Mouse (Mus musculus) ES-E14 (cell line): Measurements from ENCODE around the gene Rcbtb2.

Experiments
- CHD2 ChIP-seq: IDR thresholded peaks from 2 replicates; pipeline ENCODE4 v1.6.1; 2014; ENCODE audit warnings: mild to moderate bottlenecking, low read depth, low read length, inconsistent platforms
- HCFC1 ChIP-seq: IDR thresholded peaks from 2 replicates; pipeline ENCODE4 v1.6.1; 2012; ENCODE audit warnings: low read length, inconsistent platforms, borderline replicate concordance; ENCODE audit not compliant: insufficient read depth
- ZC3H11A ChIP-seq: IDR thresholded peaks from 2 replicates; pipeline ENCODE4 v1.6.1; 2012; ENCODE audit warnings: low read depth, mild to moderate bottlenecking, inconsistent platforms, low read length, borderline replicate concordance
- ZNF384 ChIP-seq: IDR thresholded peaks from 2 replicates; pipeline ENCODE4 v1.6.1; 2012; ENCODE audit warnings: low read depth, low read length, inconsistent platforms

GRCm38 (mm10) chr14:73217062-73217461, 94.2 kb downstream of the Rcbtb2 start:
- TF ChIP-seq ZNF384 (no peak), ZC3H11A (no peak), CHD2 (no peak), HCFC1 (no peak)
